ENCODE assay signal across 18 mouse cellular contexts in the genomic region with DNA sequence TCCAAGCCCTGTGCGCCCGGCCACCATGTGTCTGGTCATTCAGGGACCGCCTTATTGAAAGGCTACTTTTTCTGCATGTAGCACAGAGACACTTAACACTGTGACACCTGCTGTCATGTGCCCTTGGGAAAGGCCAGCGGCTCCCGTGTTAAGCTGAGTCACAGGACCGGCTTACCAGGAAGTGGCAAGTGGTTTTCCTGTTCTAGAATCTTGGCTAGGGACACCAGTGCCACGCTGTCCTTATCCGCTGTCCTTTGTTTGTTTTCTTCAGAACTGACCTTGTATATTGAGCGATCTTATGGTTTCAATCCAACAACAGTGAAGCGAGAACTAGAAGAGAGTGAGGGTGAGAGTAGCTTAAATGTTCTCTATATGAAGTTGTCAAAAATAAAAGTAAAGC.
"Had no signal": no experiment of that assay in that cellular context is flagged by ENCODE, and none has a peak within 500 bp of the region (broad histone marks: within the 10 kb centered on the region; RNA-seq: fewer than 3 reads in every experiment).

No protein-coding gene starts in this region.

- ATAC-seq: hindbrain, postnatal 0 days; liver, postnatal 0 days had no signal

- H3K36me3 ChIP-seq: limb, embryonic 10.5 days; liver, embryonic 13.5 days; lung, embryonic 15.5 days; neural tube, embryonic 12.5 days had no signal

- H3K9me3 ChIP-seq: limb, embryonic 10.5 days; liver, embryonic 13.5 days; lung, embryonic 15.5 days; midbrain, embryonic 10.5 days; neural tube, embryonic 12.5 days had no signal

- H3K27me3 ChIP-seq: liver, embryonic 13.5 days; lung, embryonic 15.5 days; neural tube, embryonic 12.5 days had no signal

- H3K4me3 ChIP-seq: limb, embryonic 10.5 days; liver, embryonic 13.5 days; lung, embryonic 15.5 days; midbrain, embryonic 10.5 days; neural tube, embryonic 12.5 days had no signal

- H3K4me1 ChIP-seq: midbrain, embryonic 10.5 days; neural tube, embryonic 12.5 days had no signal

- H3K4me2 ChIP-seq: liver, embryonic 13.5 days; lung, embryonic 15.5 days; neural tube, embryonic 12.5 days had no signal

- H3K27ac ChIP-seq: hindbrain, postnatal 0 days; kidney, postnatal 0 days; liver, embryonic 13.5 days; lung, embryonic 15.5 days; macrophage; midbrain, embryonic 10.5 days; neural tube, embryonic 12.5 days had no signal

- DNase-seq: kidney, adult 9 months; kidney, postnatal 36 days; layer of hippocampus, adult 9-11 months; layer of hippocampus, postnatal 36 days; liver, embryonic 13.5 days; liver, postnatal 0 days; midbrain, embryonic 14.5 days; retina, postnatal 1 day; right cerebral cortex, postnatal 4 days; spleen, adult 18-20 months; thymus, postnatal 4 days had no signal

- H3K9ac ChIP-seq: liver, embryonic 13.5 days; liver, postnatal 0 days; lung, embryonic 15.5 days; neural tube, embryonic 12.5 days had no signal
